In genomic region chr10:99441014-99441413, GRCm38 (mm10) we compare ENCODE assay signal across 9 mouse cellular contexts.
A peak's percentile ranks its signal among the peaks of the same experiment; 100 is the strongest.
DNase-seq lines count a peak whose midpoint lies in the region; ATAC-seq and TF ChIP-seq lines count a peak whose summit lies in the region.
"Had no signal": no experiment of that assay in that cellular context is flagged by ENCODE, and none has a peak within 500 bp of the region (broad histone marks: within the 10 kb centered on the region; RNA-seq: fewer than 3 reads in every experiment).

No protein-coding gene starts in this region.

- no peak overlapping the region for H3K4me3 ChIP-seq in forebrain, embryonic 13.5 days
- no peak overlapping the region for H3K4me3 ChIP-seq in forebrain, embryonic 12.5 days (replicated peaks)
- no peak overlapping the region for H3K4me3 ChIP-seq in bone marrow macrophage, adult 2 months (ENCODE audit: insufficient read depth, low read length)
- H3K4me3 ChIP-seq: erythroblast, embryonic 14.5 days had no signal

- peaks cover 4% of the 10 kb centered on the region; the same call in 1 of the 2 replicates for H3K9me3 ChIP-seq in forebrain, embryonic 13.5 days (replicated peaks)
- H3K9me3 ChIP-seq in forebrain, embryonic 12.5 days = 0 out of 2 replicates have a peak, but pooled peaks cover 5% of the 10 kb centered on the region

- 0 out of 2 replicates have a peak overlapping the region, but pooled peaks have one; percentile 15 for H3K27ac ChIP-seq in forebrain, embryonic 13.5 days
- no peak overlapping the region for H3K27ac ChIP-seq in forebrain, embryonic 12.5 days
- peak overlapping the region; percentile 66 for H3K27ac ChIP-seq in bone marrow macrophage, adult 2 months (ENCODE audit: insufficient read depth, low read depth, low read length)

- 44% methylated on average over 6 of the region's 6 CpGs for WGBS in forebrain, embryonic 13.5 days
- WGBS in forebrain, embryonic 12.5 days = 62% methylated on average over 6 of the region's 6 CpGs

- no peaks in the 10 kb centered on the region for H3K27me3 ChIP-seq in forebrain, embryonic 13.5 days
- no peaks in the 10 kb centered on the region for H3K27me3 ChIP-seq in forebrain, embryonic 12.5 days

- peak; percentile 53 for DNase-seq in 3T3-L1 (ENCODE audit: low read depth, low spot score)
- peak; percentile 71 to 75 for DNase-seq in heart, postnatal 14 days
- DNase-seq in layer of hippocampus, postnatal 10 days (ENCODE audit: low spot score in 2 of 2) = peak; percentile 35 to 36
- peak; percentile 31 for DNase-seq in urinary bladder, adult 2 months (ENCODE audit: low spot score)

- no peak overlapping the region for H3K9ac ChIP-seq in forebrain, embryonic 13.5 days
- no peak overlapping the region for H3K9ac ChIP-seq in forebrain, embryonic 12.5 days

- H3K36me3 ChIP-seq in forebrain, embryonic 13.5 days (ENCODE audit: poor library complexity, severe bottlenecking) = no peaks in the 10 kb centered on the region
- no peaks in the 10 kb centered on the region for H3K36me3 ChIP-seq in forebrain, embryonic 12.5 days (replicated peaks)

- H3K4me2 ChIP-seq in forebrain, embryonic 13.5 days = no peak overlapping the region
- no peak overlapping the region for H3K4me2 ChIP-seq in forebrain, embryonic 12.5 days

- TF ChIP-seq CTCF in bone marrow macrophage, adult 2 months (IDR thresholded peaks at IDR 0.05; ENCODE audit: low read depth, low read length) = no peak

- TF ChIP-seq POLR2A in bone marrow macrophage, adult 2 months (IDR thresholded peaks at IDR 0.05; ENCODE audit: borderline replicate concordance, low read depth, low read length) = no peak

- ATAC-seq in forebrain, embryonic 13.5 days = no peak; the same call in 1 of the 2 replicates
- ATAC-seq in forebrain, embryonic 12.5 days (ENCODE audit: low FRiP score) = no peak
- ATAC-seq in monocyte, adult 5-6 weeks (replicated peaks; ENCODE audit: insufficient number of reproducible peaks, low FRiP score, low TSS enrichment, poor library complexity, severe bottlenecking) = peak; percentile 91

- intact Hi-C loops in heart, postnatal 14 days (cut with DNase I) = no loop called here

- peaks cover 5% of the 10 kb centered on the region; the same call in 1 of the 2 replicates for H3K4me1 ChIP-seq in forebrain, embryonic 13.5 days
- H3K4me1 ChIP-seq in forebrain, embryonic 12.5 days = no peaks in the 10 kb centered on the region; the same call in 1 of the 2 replicates
- H3K4me1 ChIP-seq in bone marrow macrophage, adult 2 months (ENCODE audit: control insufficient read depth, insufficient read depth, low read length) = peaks cover 34% of the 10 kb centered on the region
